Mouse (Mus musculus): ENCODE measurements around the gene Prkcb. TPM values are rescaled to one million over a fixed set of nuclear protein-coding genes. Genes with fewer than 3 reads are reported as not detected.
A peak's percentile ranks its signal among the peaks of the same experiment; 100 is the strongest.

Prkcb gene
- polyA plus RNA-seq, 1 experiment from 2014 or later, result 43.9 TPM

DNA sequence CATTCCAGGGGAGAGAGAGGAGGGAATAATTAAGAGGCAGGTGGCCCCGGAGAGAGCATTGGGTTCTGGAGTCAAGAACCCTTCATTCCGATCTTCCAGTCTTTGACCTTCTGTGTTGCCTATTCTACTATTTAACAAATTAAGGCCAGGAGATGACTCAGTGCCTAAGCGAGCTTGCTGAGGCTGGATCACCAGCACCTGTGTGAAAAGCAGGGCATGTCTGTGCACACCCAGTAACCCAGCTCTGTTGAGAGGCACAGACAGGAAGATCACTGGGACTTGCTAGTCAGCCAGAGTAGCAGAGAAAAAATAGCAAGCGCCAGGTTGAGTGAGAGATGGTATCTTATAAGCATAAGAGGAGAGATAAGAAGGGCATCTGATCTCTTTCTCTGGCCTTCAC, 146.4 kb downstream of the Prkcb start:
- no peak overlapping the region for H3K4me3 ChIP-seq (ENCODE audit: inconsistent target)
- no peaks in the 10 kb centered on the region for H3K36me3 ChIP-seq (ENCODE audit: inconsistent target)
- no peaks in the 10 kb centered on the region for H3K79me2 ChIP-seq (ENCODE audit: inconsistent target)
- WGBS (ENCODE audit: missing documents), result 97% methylated on average over 4 of the region's 4 CpGs
- H3K27ac ChIP-seq, result no peak overlapping the region

GRCm38 (mm10) chr7:122435561-122435960, 147.0 kb downstream of the Prkcb start:
- H3K4me3 ChIP-seq (ENCODE audit: inconsistent target), result no peak overlapping the region
- H3K36me3 ChIP-seq (ENCODE audit: inconsistent target), result no peaks in the 10 kb centered on the region
- WGBS (ENCODE audit: missing documents), result 98% methylated on average over 7 of the region's 7 CpGs
- no peak overlapping the region for H3K27ac ChIP-seq
- H3K79me2 ChIP-seq (ENCODE audit: inconsistent target), result no peaks in the 10 kb centered on the region

GRCm38 (mm10) chr7:122437390-122437789, 148.8 kb downstream of the Prkcb start:
- 94% methylated on average over 1 of the region's 1 CpGs for WGBS (ENCODE audit: missing documents)
- no peaks in the 10 kb centered on the region for H3K36me3 ChIP-seq (ENCODE audit: inconsistent target)

DNA sequence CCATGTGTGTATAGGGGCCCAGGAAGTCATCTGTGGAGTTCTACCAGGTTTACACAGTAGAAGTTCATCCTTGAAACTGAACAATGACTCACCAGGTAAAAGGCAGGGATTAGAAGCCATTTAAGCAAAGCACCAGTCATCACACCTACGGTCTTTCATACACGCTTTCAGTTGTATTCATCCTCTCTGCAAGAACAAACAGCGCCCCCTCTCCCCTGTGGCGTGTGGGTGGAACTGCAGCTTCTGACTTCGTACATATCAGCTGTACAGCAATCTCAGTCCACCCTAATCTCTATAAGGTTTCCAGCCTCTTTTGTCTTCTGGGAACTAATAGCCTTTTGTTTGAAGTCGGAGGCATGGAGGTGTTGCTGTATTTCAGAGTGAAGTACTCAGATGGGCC, 156.5 kb downstream of the Prkcb start:
- WGBS (ENCODE audit: missing documents), result 65% methylated on average over 5 of the region's 6 CpGs
- H3K79me2 ChIP-seq (ENCODE audit: inconsistent target), result no peaks in the 10 kb centered on the region

More at GRCm38 (mm10) chr7:122437390-122437789, 148.8 kb downstream of the Prkcb start:
- no peak overlapping the region for H3K4me3 ChIP-seq (ENCODE audit: inconsistent target)
- no peak overlapping the region for H3K27ac ChIP-seq
- H3K79me2 ChIP-seq (ENCODE audit: inconsistent target), result no peaks in the 10 kb centered on the region

DNA sequence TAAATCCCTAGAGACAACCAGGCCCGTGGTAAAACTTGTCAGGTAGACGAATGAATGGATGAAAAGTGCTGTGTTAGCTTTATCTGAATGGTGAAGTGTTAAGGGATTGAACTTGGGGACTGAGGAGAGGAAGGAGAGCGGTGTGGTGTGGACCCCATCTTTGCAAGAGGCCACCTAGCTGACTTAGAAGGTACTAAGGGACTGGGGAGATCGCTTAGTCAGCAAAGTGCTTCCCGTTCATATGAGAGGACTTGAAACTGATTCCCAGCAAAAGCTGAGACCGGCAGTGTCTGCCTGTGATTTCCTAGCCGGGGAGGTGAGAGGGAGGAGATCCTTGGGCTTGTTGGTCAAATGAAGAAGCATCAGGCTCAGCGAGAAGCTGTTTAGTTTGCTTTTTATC, 164.1 kb downstream of the Prkcb start:
- Histone ChIP-seq H3K36me3 (ENCODE audit: inconsistent target) (no peaks in the 10 kb centered on the region), H3K4me3 (ENCODE audit: inconsistent target) (no peak overlapping the region), H3K79me2 (ENCODE audit: inconsistent target) (no peaks in the 10 kb centered on the region), H3K27ac (no peak overlapping the region)
- 87% methylated on average over 8 of the region's 8 CpGs for WGBS (ENCODE audit: missing documents)

More for the DNA sequence above, 156.5 kb downstream of the Prkcb start:
- H3K36me3 ChIP-seq (ENCODE audit: inconsistent target), result no peaks in the 10 kb centered on the region
- no peak overlapping the region for H3K4me3 ChIP-seq (ENCODE audit: inconsistent target)
- no peak overlapping the region for H3K27ac ChIP-seq

GRCm38 (mm10) chr7:122459203-122459965, 170.8 kb downstream of the Prkcb start:
- H3K27ac ChIP-seq, result peak overlapping the region; percentile 47
- no peaks in the 10 kb centered on the region for H3K36me3 ChIP-seq (ENCODE audit: inconsistent target)

GRCm38 (mm10) chr7:122460020-122460419, 171.5 kb downstream of the Prkcb start:
- 58% methylated on average over 2 of the region's 2 CpGs for WGBS (ENCODE audit: missing documents)
- Histone ChIP-seq H3K4me3 (ENCODE audit: inconsistent target) (no peak overlapping the region), H3K79me2 (ENCODE audit: inconsistent target) (no peaks in the 10 kb centered on the region), H3K27ac (no peak overlapping the region), H3K36me3 (ENCODE audit: inconsistent target) (no peaks in the 10 kb centered on the region)

More at GRCm38 (mm10) chr7:122459203-122459965, 170.8 kb downstream of the Prkcb start:
- WGBS (ENCODE audit: missing documents), result 17% methylated on average over 9 of the region's 9 CpGs
- H3K79me2 ChIP-seq (ENCODE audit: inconsistent target), result no peaks in the 10 kb centered on the region
- no peak overlapping the region for H3K4me3 ChIP-seq (ENCODE audit: inconsistent target)

DNA sequence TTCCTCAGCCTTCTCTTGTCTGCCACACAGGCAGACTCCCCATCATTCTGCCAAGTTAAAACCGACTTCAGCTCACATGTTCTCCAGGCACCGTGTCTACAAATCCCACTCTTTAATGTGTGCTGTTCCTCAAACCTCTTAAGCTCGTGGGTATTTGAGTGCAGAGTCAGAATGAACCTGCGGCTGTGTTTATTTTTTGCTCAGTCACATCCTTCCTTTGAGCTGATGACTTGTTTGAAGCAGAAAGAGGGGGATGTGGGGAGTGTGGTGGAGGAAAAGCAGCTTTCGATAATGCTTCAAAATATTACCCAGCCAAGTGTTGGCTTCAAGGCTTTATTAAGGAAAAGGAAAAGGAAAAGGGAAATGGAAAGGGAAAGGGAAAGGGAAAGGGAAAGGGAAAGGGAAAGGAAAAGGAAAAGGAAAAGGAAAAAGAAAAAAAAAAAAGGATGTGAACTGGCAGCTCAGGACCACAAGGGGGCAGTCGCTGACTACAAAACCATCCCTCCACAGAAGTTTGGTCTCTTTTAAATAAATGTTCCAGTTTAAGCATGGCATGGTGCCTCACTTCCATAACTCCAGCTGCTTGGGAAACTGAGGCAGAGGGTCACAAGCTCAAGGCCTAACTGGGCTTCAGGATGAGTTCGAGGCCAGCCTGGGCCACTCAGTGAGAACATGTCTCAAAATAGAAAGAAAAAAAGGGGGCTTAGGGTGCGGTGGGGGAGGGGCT, 177.4 kb downstream of the Prkcb start:
- H3K27ac ChIP-seq, result no peak overlapping the region
- no peaks in the 10 kb centered on the region for H3K79me2 ChIP-seq (ENCODE audit: inconsistent target)
- H3K4me3 ChIP-seq (ENCODE audit: inconsistent target), result no peak overlapping the region
- no peaks in the 10 kb centered on the region for H3K36me3 ChIP-seq (ENCODE audit: inconsistent target)
- 21% methylated on average over 8 of the region's 8 CpGs for WGBS (ENCODE audit: missing documents)

GRCm38 (mm10) chr7:122466722-122467121, 178.2 kb downstream of the Prkcb start:
- Histone ChIP-seq H3K27ac (no peak overlapping the region), H3K4me3 (ENCODE audit: inconsistent target) (no peak overlapping the region), H3K36me3 (ENCODE audit: inconsistent target) (no peaks in the 10 kb centered on the region), H3K79me2 (ENCODE audit: inconsistent target) (no peaks in the 10 kb centered on the region)
- WGBS (ENCODE audit: missing documents), result 88% methylated on average over 2 of the region's 2 CpGs

GRCm38 (mm10) chr7:122467831-122468230, 179.3 kb downstream of the Prkcb start:
- no peaks in the 10 kb centered on the region for H3K79me2 ChIP-seq (ENCODE audit: inconsistent target)
- no peaks in the 10 kb centered on the region for H3K36me3 ChIP-seq (ENCODE audit: inconsistent target)
- WGBS (ENCODE audit: missing documents), result 84% methylated on average over 8 of the region's 8 CpGs

DNA sequence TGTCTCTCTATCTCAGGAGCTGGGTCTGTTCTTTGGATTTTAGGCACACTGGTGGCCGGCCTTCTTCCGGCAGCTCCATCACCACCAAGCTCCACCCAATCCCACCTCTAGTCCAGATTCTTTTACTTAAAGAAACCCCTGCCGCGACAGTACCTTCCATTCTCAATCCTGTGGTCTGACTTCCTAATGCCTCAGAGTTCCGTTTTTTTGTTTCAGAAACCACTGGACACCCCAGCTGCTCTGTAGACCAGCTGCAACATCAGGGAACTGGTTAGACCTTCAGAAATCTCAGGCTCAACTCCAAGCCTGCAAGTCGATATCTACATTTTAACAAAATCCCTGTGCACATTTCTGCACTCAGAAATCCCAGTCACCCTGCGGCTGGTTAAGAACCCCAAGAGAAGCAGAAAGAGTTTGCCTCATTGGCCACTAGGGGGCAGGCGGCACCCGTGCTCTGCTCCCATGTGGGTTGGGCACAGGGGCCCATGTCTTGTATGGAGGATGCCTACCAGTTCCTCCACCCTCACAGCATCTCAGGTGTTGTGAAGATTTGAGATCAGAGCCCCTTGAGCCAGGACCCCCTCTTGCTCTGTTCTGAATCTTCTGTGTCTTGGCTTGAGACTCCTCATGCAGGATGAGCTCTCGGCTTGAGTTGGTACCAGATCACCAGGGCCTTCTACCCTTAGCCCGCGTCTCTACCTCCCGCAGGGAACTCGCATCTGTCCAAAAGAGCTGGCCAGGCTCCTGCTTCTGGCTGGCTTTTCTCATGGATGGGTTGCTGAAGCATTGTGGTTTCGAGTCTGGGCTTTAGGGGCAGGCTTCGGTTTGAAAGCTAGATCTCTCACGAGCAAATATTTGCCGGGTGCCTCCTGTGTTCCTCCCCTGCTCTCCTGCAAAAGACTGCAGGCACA, 182.1 kb downstream of the Prkcb start:
- Histone ChIP-seq H3K79me2 (ENCODE audit: inconsistent target) (no peaks in the 10 kb centered on the region), H3K36me3 (ENCODE audit: inconsistent target) (no peaks in the 10 kb centered on the region), H3K4me3 (ENCODE audit: inconsistent target) (no peak overlapping the region), H3K27ac (no peak overlapping the region)
- 48% methylated on average over 18 of the region's 18 CpGs for WGBS (ENCODE audit: missing documents)

More at GRCm38 (mm10) chr7:122467831-122468230, 179.3 kb downstream of the Prkcb start:
- H3K4me3 ChIP-seq (ENCODE audit: inconsistent target), result no peak overlapping the region
- no peak overlapping the region for H3K27ac ChIP-seq

GRCm38 (mm10) chr7:122472223-122472622, 183.7 kb downstream of the Prkcb start:
- Histone ChIP-seq H3K79me2 (ENCODE audit: inconsistent target) (no peaks in the 10 kb centered on the region), H3K4me3 (ENCODE audit: inconsistent target) (no peak overlapping the region), H3K27ac (no peak overlapping the region), H3K36me3 (ENCODE audit: inconsistent target) (no peaks in the 10 kb centered on the region)
- 86% methylated on average over 5 of the region's 5 CpGs for WGBS (ENCODE audit: missing documents)

- H3K79me2 ChIP-seq (ENCODE audit: inconsistent target), result no peaks in the 10 kb centered on the region
- no peak overlapping the region for H3K27ac ChIP-seq
- H3K36me3 ChIP-seq (ENCODE audit: inconsistent target), result no peaks in the 10 kb centered on the region
- no peak overlapping the region for H3K4me3 ChIP-seq (ENCODE audit: inconsistent target)
Measured at GRCm38 (mm10) chr7:122475038-122475437, 186.5 kb downstream of the Prkcb start.

DNA sequence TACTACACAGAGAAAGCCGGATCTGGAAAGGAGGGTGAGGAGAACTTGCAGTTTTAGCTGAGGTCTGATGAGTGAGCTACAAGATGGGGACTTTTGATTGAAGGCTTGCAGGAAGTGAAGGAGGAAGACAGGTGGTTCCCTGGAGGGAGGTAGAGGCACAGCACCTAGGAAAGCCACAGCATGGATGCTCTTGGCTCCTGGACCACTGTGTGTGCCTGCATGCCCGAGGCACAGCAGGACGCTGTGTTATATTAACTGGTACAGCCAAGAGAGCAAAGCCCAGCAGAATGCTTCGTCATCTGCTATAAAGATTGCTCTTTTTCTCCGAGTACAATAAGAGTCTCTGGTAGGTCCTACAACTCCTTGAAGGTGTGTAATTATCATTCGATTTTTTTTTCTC, 188.1 kb downstream of the Prkcb start:
- WGBS (ENCODE audit: missing documents), result 84% methylated on average over 6 of the region's 6 CpGs
- no peak overlapping the region for H3K4me3 ChIP-seq (ENCODE audit: inconsistent target)
- H3K36me3 ChIP-seq (ENCODE audit: inconsistent target), result no peaks in the 10 kb centered on the region
- H3K27ac ChIP-seq, result no peak overlapping the region
- no peaks in the 10 kb centered on the region for H3K79me2 ChIP-seq (ENCODE audit: inconsistent target)

All from macrophage (primary cell).